Mouse (Mus musculus) ES-E14 (cell line): ENCODE measurements around the gene Nkx6-2. TPM values are rescaled to one million over a fixed set of nuclear protein-coding genes. Genes with fewer than 3 reads are reported as not detected.

Experiments
- DNase-seq: peaks from one replicate; pipeline ENCODE4 v3.0.0-alpha.2; 2013; ENCODE audit warnings: low read depth, low spot score
- H3K27ac ChIP-seq: 2 replicates; pipeline ENCODE4 v1.5.1; 2012; ENCODE audit warnings: low read depth, mild to moderate bottlenecking, low read length, moderate library complexity, mixed read lengths; ENCODE audit not compliant: poor library complexity, insufficient read depth, severe bottlenecking
- H3K36me3 ChIP-seq: 2 replicates; pipeline ENCODE4 v1.6.1; 2012; ENCODE audit warnings: mild to moderate bottlenecking, low read length, moderate library complexity, mixed read lengths; ENCODE audit not compliant: control insufficient read depth, poor library complexity, insufficient read depth, severe bottlenecking
- H3K4me1 ChIP-seq, 2 experiments: fragments of 150-350 bp in 1 of 2; sonication (generic) in 1 of 2; 2 replicates each; pipeline ENCODE4 v1.6.1; 2012; ENCODE audit warnings: low read length in 2 of 2, mild to moderate bottlenecking in 1 of 2, mixed read lengths in 1 of 2; ENCODE audit not compliant: control insufficient read depth in 2 of 2, insufficient read depth in 2 of 2, poor library complexity in 1 of 2
- H3K4me3 ChIP-seq, 2 experiments: fragments of 150-350 bp in 1 of 2; sonication (generic) in 1 of 2; 2 replicates each; pipeline ENCODE4 v1.5.1; 2012; ENCODE audit warnings: low read length in 2 of 2, low read depth in 1 of 2, mild to moderate bottlenecking in 1 of 2, mixed read lengths in 1 of 2; ENCODE audit not compliant: insufficient read depth in 1 of 2, poor library complexity in 1 of 2, severe bottlenecking in 1 of 2
- H3K9ac ChIP-seq: 2 replicates; pipeline ENCODE4 v1.6.1; 2012; ENCODE audit warnings: low read depth, mild to moderate bottlenecking, low read length, mixed read lengths; ENCODE audit not compliant: poor library complexity, insufficient read depth, severe bottlenecking
- H3K9me3 ChIP-seq: fragments of 150-350 bp; sonication (generic); 2 replicates; pipeline ENCODE4 v1.6.1; 2012; ENCODE audit warnings: low read depth, mild to moderate bottlenecking, low read length; ENCODE audit not compliant: control insufficient read depth, insufficient read depth
- CHD2 ChIP-seq: IDR thresholded peaks from 2 replicates; pipeline ENCODE4 v1.6.1; 2014; ENCODE audit warnings: mild to moderate bottlenecking, low read depth, low read length, inconsistent platforms
- HCFC1 ChIP-seq: IDR thresholded peaks from 2 replicates; pipeline ENCODE4 v1.6.1; 2012; ENCODE audit warnings: low read length, inconsistent platforms, borderline replicate concordance; ENCODE audit not compliant: insufficient read depth
- MAFK ChIP-seq: IDR thresholded peaks from 2 replicates; pipeline ENCODE4 v1.6.1; 2014; ENCODE audit warnings: mild to moderate bottlenecking, low read depth, low read length, inconsistent platforms; ENCODE audit not compliant: insufficient read depth
- ZC3H11A ChIP-seq: IDR thresholded peaks from 2 replicates; pipeline ENCODE4 v1.6.1; 2012; ENCODE audit warnings: low read depth, mild to moderate bottlenecking, inconsistent platforms, low read length, borderline replicate concordance
- ZNF384 ChIP-seq: IDR thresholded peaks from 2 replicates; pipeline ENCODE4 v1.6.1; 2012; ENCODE audit warnings: low read depth, low read length, inconsistent platforms
- in situ Hi-C, 2 experiments: fragments of 600-800 bp; cut with MboI; formaldehyde crosslinking; loops; one replicate each; pipeline ENCODE4 v1.15.1; 2025; ENCODE audit warnings: low sequenced_read_pairs in 2 of 2, inconsistent platforms in 1 of 2; ENCODE audit not compliant: unreplicated experiment in 2 of 2
- total RNA-seq: library from RNA; depleted of rRNA; stranded (reverse); fragments of 300-350 nt; gene quantifications from 2 replicates; pipeline ENCODE4 v1.2.3, GENCODE M21; 2012

The Nkx6-2 gene
- total RNA-seq, 1 experiment, result 2.1 TPM

DNA sequence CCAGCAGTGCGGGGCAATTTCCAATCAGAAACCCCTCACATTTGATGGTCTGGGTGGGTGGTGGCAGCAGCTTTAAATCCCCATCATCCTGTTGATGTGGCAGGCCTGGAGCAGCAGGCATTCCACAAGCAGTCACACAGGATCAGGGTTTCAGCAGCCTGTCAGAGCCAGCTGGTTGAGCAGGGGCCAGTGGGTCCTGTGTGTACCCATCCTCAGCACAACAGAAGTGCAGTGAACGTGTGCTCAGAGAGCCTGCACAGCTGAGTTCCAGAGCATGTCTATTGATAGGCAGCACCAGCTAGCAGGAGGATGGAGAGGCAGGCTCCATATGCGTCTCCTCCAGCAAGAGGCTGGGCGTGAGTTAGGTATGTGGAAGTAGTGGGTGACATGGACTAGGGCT is 19.2 kb downstream of the Nkx6-2 start:
- H3K4me1 ChIP-seq, result no peaks in the 10 kb centered on the region
- H3K36me3 ChIP-seq, result peaks cover 5% of the 10 kb centered on the region; the same call in 1 of the 2 replicates
- no peak overlapping the region for H3K9ac ChIP-seq
- TF ChIP-seq HCFC1 (no peak), CHD2 (no peak), ZC3H11A (no peak), MAFK (no peak), ZNF384 (no peak)
- in situ Hi-C loops, result no loop called here
- no peak overlapping the region for H3K27ac ChIP-seq
- no peaks in the 10 kb centered on the region for H3K9me3 ChIP-seq
- no peak for DNase-seq
- H3K4me3 ChIP-seq, result no peak overlapping the region

DNA sequence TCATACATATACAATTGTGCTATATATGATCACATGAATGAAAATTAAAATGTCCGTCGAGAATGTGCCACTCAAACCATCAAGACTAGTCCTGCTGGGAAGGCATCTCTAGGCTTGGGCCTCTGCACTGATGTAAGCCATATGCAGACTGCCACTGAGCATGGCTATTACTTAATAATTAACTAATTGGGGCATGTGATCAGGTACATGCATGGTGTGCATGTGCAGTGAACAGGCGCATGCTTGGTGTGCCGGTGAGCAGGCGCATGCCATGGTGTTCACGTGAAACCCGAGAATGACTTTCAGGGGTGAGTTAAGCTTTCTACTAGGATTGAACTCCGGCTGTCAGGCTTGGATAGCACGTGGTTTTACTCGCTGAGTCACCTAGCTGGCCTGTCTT is 22.9 kb downstream of the Nkx6-2 start:
- peaks cover 5% of the 10 kb centered on the region; the same call in 1 of the 2 replicates for H3K36me3 ChIP-seq
- H3K9me3 ChIP-seq, result no peaks in the 10 kb centered on the region
- no peak overlapping the region for H3K9ac ChIP-seq
- TF ChIP-seq ZC3H11A, result no peak
- no peak for TF ChIP-seq HCFC1
- TF ChIP-seq MAFK, result no peak
- TF ChIP-seq ZNF384, result no peak
- TF ChIP-seq CHD2, result no peak
- peaks cover 0 to 2% of the 10 kb centered on the region in 2 experiments; a peak in 1 of 4 replicates for H3K4me1 ChIP-seq
- no peak overlapping the region for H3K27ac ChIP-seq
- H3K4me3 ChIP-seq, result no peak overlapping the region
- in situ Hi-C loops, result no loop called here
- DNase-seq, result no peak

DNA sequence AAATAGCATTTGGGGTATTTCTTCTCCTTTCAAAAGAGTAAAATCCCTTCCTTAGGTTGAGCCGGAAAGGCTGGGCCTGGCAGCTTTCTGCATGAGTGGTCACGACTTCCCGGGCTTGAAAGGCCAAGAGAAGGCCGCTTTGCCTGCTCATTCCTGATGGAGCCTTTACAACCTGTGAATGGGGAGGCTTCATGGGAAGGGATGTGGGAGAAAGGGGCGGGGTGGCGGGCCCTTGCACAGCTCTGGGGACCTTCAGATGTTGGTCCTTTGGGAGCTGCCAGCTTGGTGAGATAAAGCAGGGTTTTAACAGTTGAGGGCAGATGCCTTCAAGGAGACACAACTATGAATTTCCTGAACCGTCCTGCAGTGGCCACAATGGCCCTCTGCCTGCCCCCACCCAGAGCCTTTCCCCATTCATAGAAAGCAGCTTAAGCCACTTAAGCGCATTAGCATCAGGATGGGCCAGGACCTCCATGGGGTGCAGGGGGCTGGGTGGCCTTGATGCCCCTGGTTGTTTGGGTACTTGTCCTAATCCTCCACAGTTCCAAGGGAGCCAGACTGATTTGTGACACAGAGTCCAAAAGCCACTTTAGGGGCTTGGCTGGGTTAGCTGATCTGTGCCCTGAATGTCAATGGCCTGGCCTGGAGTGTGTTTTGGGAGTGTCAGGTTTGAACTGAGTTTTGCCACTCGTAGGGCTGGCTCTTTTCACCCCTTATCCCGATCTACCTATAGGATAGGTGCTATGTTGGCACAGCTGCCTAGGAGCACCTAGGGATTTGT is 25.7 kb downstream of the Nkx6-2 start:
- no peak overlapping the region for H3K27ac ChIP-seq
- no peak overlapping the region for H3K9ac ChIP-seq
- no peaks in the 10 kb centered on the region for H3K9me3 ChIP-seq
- peaks cover 0 to 2% of the 10 kb centered on the region in 2 experiments; a peak in 1 of 4 replicates for H3K4me1 ChIP-seq
- in situ Hi-C loops, result no loop called here
- DNase-seq, result no peak
- H3K36me3 ChIP-seq, result peaks cover 5% of the 10 kb centered on the region; the same call in 1 of the 2 replicates
- no peak overlapping the region for H3K4me3 ChIP-seq
- TF ChIP-seq CHD2, result no peak
- TF ChIP-seq HCFC1, result no peak
- TF ChIP-seq MAFK, result no peak
- no peak for TF ChIP-seq ZNF384
- TF ChIP-seq ZC3H11A, result no peak

DNA sequence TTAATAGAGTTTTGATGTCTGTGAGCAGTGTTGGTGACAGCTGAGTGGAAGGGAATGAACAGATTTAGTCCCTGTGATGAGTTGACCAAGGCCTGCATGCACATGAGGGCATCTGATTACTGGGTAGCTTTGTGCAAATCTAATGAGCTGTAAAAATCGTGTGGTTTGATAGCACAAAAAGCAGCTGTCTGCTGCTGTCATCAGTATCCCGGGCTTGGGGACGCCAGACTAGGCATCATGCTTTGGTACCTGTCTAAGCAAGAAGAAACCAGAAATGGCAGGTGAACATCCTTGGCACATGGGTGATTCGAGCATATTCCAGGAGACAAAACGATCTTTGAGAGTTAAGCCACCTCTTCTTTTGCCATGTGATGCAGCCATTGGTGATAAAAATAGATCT is 26.3 kb downstream of the Nkx6-2 start:
- in situ Hi-C loops, result no loop called here
- TF ChIP-seq CHD2 (no peak), HCFC1 (no peak), MAFK (no peak), ZC3H11A (no peak), ZNF384 (no peak)
- DNase-seq, result no peak
- Histone ChIP-seq H3K36me3 (peaks cover 5% of the 10 kb centered on the region; the same call in 1 of the 2 replicates), H3K27ac (no peak overlapping the region), H3K9me3 (no peaks in the 10 kb centered on the region), H3K9ac (no peak overlapping the region), H3K4me3 (no peak overlapping the region), H3K4me1 (peaks cover 0 to 2% of the 10 kb centered on the region in 2 experiments; a peak in 1 of 4 replicates)
